Mouse (Mus musculus): ENCODE data around the gene Ptprt. TPM values are rescaled to one million over a fixed set of nuclear protein-coding genes. Genes with fewer than 3 reads are reported as not detected.
A peak's percentile ranks its signal among the peaks of the same experiment; 100 is the strongest.

The Ptprt gene
- total and polyA plus RNA-seq, 2 experiments from 2014 or later, result 15.7 to 68.3 TPM

GRCm38 (mm10) chr2:161607372-161607771, 1053.6 kb downstream of the Ptprt start:
- 50% methylated on average over 4 of the region's 4 CpGs for whole genome bisulfite sequencing
- Histone ChIP-seq H3K36me3 (ENCODE audit: insufficient read depth, low read length) (no peaks in the 10 kb centered on the region), H3K27me3 (ENCODE audit: insufficient read depth, low read length) (no peaks in the 10 kb centered on the region), H3K27ac (no peak overlapping the region), H3K9ac (replicated peaks; ENCODE audit: low read length) (no peak overlapping the region), H3K4me3 (ENCODE audit: low read length) (no peak overlapping the region), H3K9me3 (ENCODE audit: low read length) (no peaks in the 10 kb centered on the region), H3K4me2 (ENCODE audit: low read depth, low read length) (no peak overlapping the region), H3K4me1 (ENCODE audit: insufficient read depth, low read length) (no peaks in the 10 kb centered on the region)
- DNase-seq (ENCODE audit: low spot score) (peak; percentile 5), ATAC-seq (no peak)
- TF ChIP-seq CTCF (IDR thresholded peaks at IDR 0.05; ENCODE audit: low read depth), result no peak

- no peaks in the 10 kb centered on the region for H3K27me3 ChIP-seq (ENCODE audit: insufficient read depth, low read length)
- H3K4me3 ChIP-seq (ENCODE audit: low read length), result no peak overlapping the region
- H3K4me1 ChIP-seq (ENCODE audit: insufficient read depth, low read length), result no peaks in the 10 kb centered on the region
- ATAC-seq (no peak), DNase-seq (ENCODE audit: low spot score) (no peak)
- H3K9me3 ChIP-seq (ENCODE audit: low read length), result no peaks in the 10 kb centered on the region
- H3K27ac ChIP-seq, result no peak overlapping the region
- 65% methylated on average over 6 of the region's 6 CpGs for WGBS
- H3K9ac ChIP-seq (replicated peaks; ENCODE audit: low read length), result no peak overlapping the region
- H3K4me2 ChIP-seq (ENCODE audit: low read depth, low read length), result no peak overlapping the region
- no peaks in the 10 kb centered on the region for H3K36me3 ChIP-seq (ENCODE audit: insufficient read depth, low read length)
- no peak for TF ChIP-seq CTCF (IDR thresholded peaks at IDR 0.05; ENCODE audit: low read depth)
Measured at GRCm38 (mm10) chr2:161600206-161600808, 1060.6 kb downstream of the Ptprt start.

GRCm38 (mm10) chr2:161593391-161594152, 1067.4 kb downstream of the Ptprt start:
- TF ChIP-seq CTCF (IDR thresholded peaks at IDR 0.05; ENCODE audit: low read depth), result no peak
- no peak overlapping the region for H3K9ac ChIP-seq (replicated peaks; ENCODE audit: low read length)
- H3K4me2 ChIP-seq (ENCODE audit: low read depth, low read length), result no peak overlapping the region
- H3K27me3 ChIP-seq (ENCODE audit: insufficient read depth, low read length), result no peaks in the 10 kb centered on the region
- DNase-seq (ENCODE audit: low spot score) (no peak), ATAC-seq (no peak)
- no peaks in the 10 kb centered on the region for H3K9me3 ChIP-seq (ENCODE audit: low read length)
- WGBS, result 91% methylated on average over 7 of the region's 7 CpGs
- H3K27ac ChIP-seq, result no peak overlapping the region
- no peaks in the 10 kb centered on the region for H3K36me3 ChIP-seq (ENCODE audit: insufficient read depth, low read length)
- no peak overlapping the region for H3K4me3 ChIP-seq (ENCODE audit: low read length)
- no peaks in the 10 kb centered on the region for H3K4me1 ChIP-seq (ENCODE audit: insufficient read depth, low read length)

- Histone ChIP-seq H3K27ac (no peak overlapping the region), H3K9me3 (ENCODE audit: low read length) (no peaks in the 10 kb centered on the region), H3K4me3 (ENCODE audit: low read length) (no peak overlapping the region), H3K36me3 (ENCODE audit: insufficient read depth, low read length) (no peaks in the 10 kb centered on the region), H3K9ac (replicated peaks; ENCODE audit: low read length) (no peak overlapping the region), H3K4me2 (ENCODE audit: low read depth, low read length) (no peak overlapping the region), H3K27me3 (ENCODE audit: insufficient read depth, low read length) (no peaks in the 10 kb centered on the region), H3K4me1 (ENCODE audit: insufficient read depth, low read length) (0 out of 2 replicates have a peak, but pooled peaks cover 2% of the 10 kb centered on the region)
- no peak for TF ChIP-seq CTCF (IDR thresholded peaks at IDR 0.05; ENCODE audit: low read depth)
- no peak for ATAC-seq
- no peak for DNase-seq (ENCODE audit: low spot score)
Measured at GRCm38 (mm10) chr2:161574401-161574800, 1086.5 kb downstream of the Ptprt start.

- H3K36me3 ChIP-seq (ENCODE audit: insufficient read depth, low read length), result no peaks in the 10 kb centered on the region
- H3K4me2 ChIP-seq (ENCODE audit: low read depth, low read length), result no peak overlapping the region
- H3K27ac ChIP-seq, result no peak overlapping the region
- no peak overlapping the region for H3K9ac ChIP-seq (replicated peaks; ENCODE audit: low read length)
- DNase-seq (ENCODE audit: low spot score), result no peak
- H3K4me3 ChIP-seq (ENCODE audit: low read length), result no peak overlapping the region
- H3K4me1 ChIP-seq (ENCODE audit: insufficient read depth, low read length), result 0 out of 2 replicates have a peak, but pooled peaks cover 2% of the 10 kb centered on the region
- H3K9me3 ChIP-seq (ENCODE audit: low read length), result no peaks in the 10 kb centered on the region
- ATAC-seq, result no peak
- no peak for TF ChIP-seq CTCF (IDR thresholded peaks at IDR 0.05; ENCODE audit: low read depth)
- no peaks in the 10 kb centered on the region for H3K27me3 ChIP-seq (ENCODE audit: insufficient read depth, low read length)
Measured at GRCm38 (mm10) chr2:161572201-161572600, 1088.7 kb downstream of the Ptprt start.

- H3K9ac ChIP-seq (replicated peaks; ENCODE audit: low read length), result no peak overlapping the region
- H3K9me3 ChIP-seq (ENCODE audit: low read length), result no peaks in the 10 kb centered on the region
- H3K4me2 ChIP-seq (ENCODE audit: low read depth, low read length), result no peak overlapping the region
- DNase-seq (ENCODE audit: low spot score), result no peak
- no peak for ATAC-seq
- 42% methylated on average over 10 of the region's 10 CpGs for WGBS
- no peaks in the 10 kb centered on the region for H3K36me3 ChIP-seq (ENCODE audit: insufficient read depth, low read length)
- TF ChIP-seq CTCF (IDR thresholded peaks at IDR 0.05; ENCODE audit: low read depth), result no peak
- H3K4me1 ChIP-seq (ENCODE audit: insufficient read depth, low read length), result 0 out of 2 replicates have a peak, but pooled peaks cover 2% of the 10 kb centered on the region
- no peak overlapping the region for H3K4me3 ChIP-seq (ENCODE audit: low read length)
- no peak overlapping the region for H3K27ac ChIP-seq
- H3K27me3 ChIP-seq (ENCODE audit: insufficient read depth, low read length), result no peaks in the 10 kb centered on the region
Measured at GRCm38 (mm10) chr2:161570236-161570995, 1090.5 kb downstream of the Ptprt start.
